Mouse (Mus musculus): ENCODE measurements around the gene Slc26a11.

Slc26a11 gene

DNA sequence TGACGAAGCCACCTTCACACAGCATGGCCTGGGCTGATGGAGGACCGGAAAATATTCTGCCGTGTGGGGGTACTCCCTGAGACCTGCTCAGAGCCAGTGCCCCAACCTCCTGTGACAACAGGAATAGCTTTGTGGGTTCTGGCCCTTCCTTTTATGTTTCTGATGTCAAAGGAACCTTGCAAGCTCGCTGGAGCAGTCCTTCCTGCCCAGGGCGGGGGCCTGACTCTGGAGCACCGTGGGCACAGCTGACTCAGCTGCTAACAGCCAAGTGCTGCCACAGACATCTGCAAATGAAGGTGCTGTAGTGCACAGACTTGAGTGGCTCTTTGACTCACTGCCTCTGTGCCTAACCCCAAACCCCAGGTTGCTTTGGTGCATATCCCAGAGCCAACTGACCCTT is 10.5 kb upstream of the Slc26a11 start:
- ChIA-PET POLR2A (interaction anchor here in 2 of 4 experiments (1.5 to 2.1 kb wide), 2 partner anchors 10 to 11 kb away, joined by 7 read pairs; partner anchors contain the start of genes Sgsh (in 2 of the 2) and Slc26a11 (in 2 of the 2)), CTCF (interaction anchor here in 1 of 4 experiments (0.5 kb wide), 1 partner anchor 84 kb away, joined by 4 read pairs; no protein-coding TSS in a partner anchor)

DNA sequence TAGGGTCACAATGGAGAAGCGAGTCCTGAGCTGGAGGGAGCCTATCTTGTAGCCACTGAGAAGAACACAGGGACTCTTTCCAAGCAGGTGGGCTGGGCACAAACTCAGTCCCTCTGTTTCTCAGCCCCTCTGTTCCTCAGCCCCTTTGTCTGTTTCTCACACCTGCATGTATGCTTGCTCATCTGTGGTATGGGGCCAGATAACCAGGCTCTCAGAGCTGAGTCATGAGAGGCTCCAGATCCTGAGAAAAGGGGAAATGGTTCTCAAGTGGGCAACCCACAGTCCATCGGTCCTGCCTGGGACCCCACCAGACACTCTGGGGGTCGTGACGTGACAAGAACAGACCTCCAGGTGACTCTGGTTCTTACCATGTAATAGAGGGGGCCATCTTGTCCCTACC is 8.2 kb upstream of the Slc26a11 start:
- ChIA-PET CTCF (no interaction called here), POLR2A (interaction anchor here in 2 of 4 experiments (0.6 to 1.6 kb wide), 3 partner anchors 12 to 32 kb away, joined by 3 to 4 read pairs (median 3); no protein-coding TSS in a partner anchor)

DNA sequence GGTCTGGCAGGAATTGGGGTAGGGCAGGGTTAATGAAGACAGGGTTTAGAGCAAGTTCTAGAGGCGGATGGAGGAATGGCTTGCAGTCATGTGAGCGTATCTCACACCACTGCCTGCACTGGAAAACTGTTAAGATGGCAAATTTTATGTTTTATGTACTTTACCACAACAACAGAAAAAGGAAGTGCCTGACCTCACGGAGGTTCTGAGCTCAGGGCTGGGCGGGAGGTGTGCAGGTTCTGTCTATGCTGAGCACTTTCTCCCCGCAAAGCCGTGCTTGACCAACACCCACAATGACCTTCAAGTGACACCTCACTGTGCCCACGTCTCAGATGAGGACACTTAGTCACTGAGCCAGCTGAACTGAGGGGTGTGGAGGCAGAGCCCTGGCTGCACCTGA is 3.2 kb upstream of the Slc26a11 start:
- ChIA-PET CTCF (interaction anchor here in 2 of 4 experiments (1.0 to 3.0 kb wide), 3 partner anchors 11 to 52 kb away, joined by 3 to 22 read pairs (median 4); no protein-coding TSS in a partner anchor), POLR2A (interaction anchor here in 2 of 4 experiments (0.6 to 1.3 kb wide), 5 partner anchors 23 to 53 kb away, joined by 3 to 4 read pairs (median 3); no protein-coding TSS in a partner anchor)

DNA sequence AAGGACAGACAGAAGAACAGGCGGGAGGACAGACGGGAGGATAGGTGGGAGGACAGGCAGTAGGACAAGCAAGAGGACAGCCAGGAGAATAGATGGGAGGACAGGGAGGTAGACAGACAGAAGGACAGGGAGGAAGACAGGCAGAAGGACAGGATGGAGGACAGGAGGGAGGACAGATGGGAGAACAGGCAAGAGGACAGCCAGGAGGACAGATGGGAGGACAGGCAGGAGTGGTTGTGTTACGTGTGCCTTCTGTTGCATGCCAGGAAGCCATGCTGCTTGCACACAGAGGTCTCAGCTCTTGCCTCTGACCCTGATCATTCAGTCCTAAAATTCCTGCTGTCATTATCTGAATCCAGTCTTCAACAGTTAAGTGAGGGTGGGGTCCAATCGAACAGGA is 1.4 kb upstream of the Slc26a11 start:
- ChIA-PET POLR2A (interaction anchor here in 2 of 4 experiments (1.4 to 2.0 kb wide), 2 partner anchors 12 to 48 kb away, joined by 4 to 6 read pairs; no protein-coding TSS in a partner anchor), CTCF (interaction anchor here in 1 of 4 experiments (0.5 kb wide), 1 partner anchor 171 kb away, joined by 3 read pairs; no protein-coding TSS in a partner anchor)

DNA sequence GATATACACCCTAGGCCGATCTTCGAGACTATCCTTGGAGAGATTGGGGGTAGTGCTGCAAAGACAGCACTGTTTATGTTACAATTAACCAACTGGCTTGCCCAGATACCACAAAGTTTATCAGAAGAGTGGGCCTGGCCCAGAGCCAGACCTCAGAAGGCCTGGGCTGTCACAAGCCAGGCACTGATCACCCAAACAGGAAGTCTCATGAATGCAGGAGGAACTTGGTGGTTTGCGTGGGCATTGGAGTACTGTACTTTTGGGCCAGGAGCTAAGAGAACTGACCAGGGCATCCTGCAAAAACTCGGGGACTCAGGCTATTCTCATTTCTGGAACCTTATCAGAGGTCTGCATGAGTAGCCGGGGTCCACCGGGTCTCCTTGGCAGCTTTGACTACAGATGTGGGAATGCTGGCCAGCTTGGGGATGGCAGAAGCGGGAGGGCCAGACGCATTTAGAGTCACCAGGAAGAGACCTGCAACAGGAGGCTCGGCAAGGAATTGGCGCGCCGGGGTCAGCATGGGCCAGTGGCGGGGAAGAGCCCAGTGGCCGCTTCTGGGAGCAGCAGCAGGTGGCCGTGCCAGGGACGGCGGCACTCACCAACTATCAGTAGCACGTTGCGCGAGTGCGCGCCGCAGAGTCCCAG is 437 bp upstream of the Slc26a11 start:
- CTCF ChIA-PET = interaction anchor here (0.5 to 1.5 kb wide), 7 partner anchors 8 to 554 kb away, joined by 3 to 4 read pairs (median 3); no protein-coding TSS in a partner anchor
- POLR2A ChIA-PET = interaction anchor here (0.5 to 2.2 kb wide), 18 partner anchors 10 to 588 kb away, joined by 3 to 8 read pairs (median 4); partner anchors contain the start of gene Baiap2 (in 1 of the 4)

DNA sequence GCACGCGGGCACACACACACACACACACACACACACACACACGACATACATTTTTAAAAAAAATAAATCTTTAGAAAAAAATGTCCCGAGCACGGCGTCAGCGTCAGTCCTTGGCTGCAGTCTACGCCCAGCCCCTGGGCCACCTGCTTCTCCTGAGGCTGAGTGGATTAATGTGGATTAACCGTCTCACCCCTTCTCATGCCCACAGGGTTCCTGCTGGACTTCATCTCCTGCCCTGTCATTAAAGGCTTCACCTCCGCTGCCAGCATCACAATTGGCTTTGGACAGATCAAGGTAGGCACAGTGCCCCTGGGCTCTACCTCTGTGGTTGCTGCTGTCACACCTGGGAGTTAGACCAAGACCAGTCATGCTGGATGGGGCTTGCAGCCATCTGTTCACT is 3.7 kb downstream of the Slc26a11 start:
- POLR2A ChIA-PET = interaction anchor here in 1 of 4 experiments (3.0 kb wide), 1 partner anchor 22 kb away, joined by 11 read pairs; no protein-coding TSS in a partner anchor
- CTCF ChIA-PET = interaction anchor here in 2 of 4 experiments (0.6 to 0.7 kb wide), 2 partner anchors 9 to 46 kb away, joined by 3 read pairs; no protein-coding TSS in a partner anchor

DNA sequence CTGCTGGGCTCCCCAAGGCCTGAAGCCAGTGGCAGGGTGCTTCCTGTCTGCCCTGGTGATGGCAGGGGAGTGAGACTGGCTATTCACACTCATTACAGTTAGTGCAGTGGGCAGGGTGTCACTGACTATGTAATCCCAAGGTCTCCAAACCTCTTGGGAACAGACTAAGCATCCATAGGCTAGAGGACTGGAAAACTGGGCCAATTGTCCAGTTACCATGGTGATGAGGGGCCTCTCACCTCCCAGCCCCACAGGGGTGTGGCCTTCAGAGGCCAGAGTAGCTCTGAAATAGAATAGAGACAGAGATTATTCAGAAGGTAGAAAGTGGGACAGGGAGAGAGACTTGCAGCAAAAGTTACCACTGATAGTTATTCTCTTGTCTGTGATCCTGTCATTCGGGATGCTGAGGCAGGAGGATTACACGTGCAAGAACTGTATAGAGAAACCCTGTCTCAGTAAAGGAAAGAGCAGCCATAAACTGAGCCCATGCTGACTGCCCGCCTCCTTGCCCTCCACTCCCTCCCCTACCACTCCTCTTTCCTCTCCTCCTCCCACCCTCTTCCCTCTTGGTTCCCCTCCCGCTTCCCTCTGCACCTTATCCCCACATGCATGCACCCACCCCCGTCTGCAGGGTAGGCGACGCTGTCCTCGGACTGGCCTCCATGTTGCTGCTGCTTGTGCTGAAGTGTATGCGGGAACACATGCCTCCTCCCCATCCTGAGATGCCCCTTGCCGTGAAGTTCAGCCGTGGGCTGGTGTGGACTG is 7.6 kb downstream of the Slc26a11 start:
- ChIA-PET CTCF (interaction anchor here (0.5 to 2.4 kb wide), 51 partner anchors 8 to 919 kb away, joined by 3 to 29 read pairs (median 4); partner anchors contain the start of genes Rnf213 (in 2 of the 4), Sgsh (in 2 of the 4), Slc26a11 (in 2 of the 4) and Endov (in 1 of the 4)), POLR2A (interaction anchor here (0.5 to 2.0 kb wide), 12 partner anchors 10 to 133 kb away, joined by 3 to 11 read pairs (median 4); partner anchors contain the start of gene Rnf213 (in 1 of the 4))

DNA sequence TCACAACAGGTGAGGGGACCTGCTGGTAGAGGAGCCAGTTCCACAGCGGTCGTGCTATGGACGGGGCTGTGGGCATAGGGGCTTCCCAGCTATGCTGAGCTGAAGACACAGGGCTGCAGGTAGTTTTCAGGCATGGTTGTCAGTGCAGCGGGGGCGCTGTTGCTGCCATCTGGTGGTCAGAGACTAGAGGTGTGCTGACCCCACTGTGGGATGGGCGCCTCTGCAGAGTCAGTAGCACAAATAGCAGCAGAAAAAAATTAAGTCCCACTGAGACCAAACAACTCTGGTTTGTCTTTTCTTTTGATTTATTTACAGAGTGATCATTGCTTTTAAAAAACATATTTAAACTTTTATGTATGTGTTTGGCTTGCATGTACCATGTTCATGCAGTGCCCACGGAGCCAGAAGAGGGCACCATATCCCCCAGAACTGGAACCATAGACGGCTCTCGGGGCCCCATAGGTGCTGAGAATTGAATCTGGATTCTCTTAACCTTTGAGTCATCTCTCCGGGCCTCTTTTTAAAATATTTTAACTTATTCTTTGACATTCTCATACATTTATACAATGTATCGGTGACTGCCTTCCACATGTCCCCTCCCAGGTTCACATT is 8.3 kb downstream of the Slc26a11 start:
- ChIA-PET CTCF (interaction anchor here (0.5 to 2.4 kb wide), 52 partner anchors 8 to 920 kb away, joined by 3 to 29 read pairs (median 4); partner anchors contain the start of genes Rnf213 (in 2 of the 4), Sgsh (in 2 of the 4), Slc26a11 (in 2 of the 4) and Gaa (in 1 of the 4)), POLR2A (interaction anchor here (0.5 to 2.0 kb wide), 9 partner anchors 9 to 133 kb away, joined by 3 to 11 read pairs (median 4); partner anchors contain the start of gene Rnf213 (in 1 of the 4))

DNA sequence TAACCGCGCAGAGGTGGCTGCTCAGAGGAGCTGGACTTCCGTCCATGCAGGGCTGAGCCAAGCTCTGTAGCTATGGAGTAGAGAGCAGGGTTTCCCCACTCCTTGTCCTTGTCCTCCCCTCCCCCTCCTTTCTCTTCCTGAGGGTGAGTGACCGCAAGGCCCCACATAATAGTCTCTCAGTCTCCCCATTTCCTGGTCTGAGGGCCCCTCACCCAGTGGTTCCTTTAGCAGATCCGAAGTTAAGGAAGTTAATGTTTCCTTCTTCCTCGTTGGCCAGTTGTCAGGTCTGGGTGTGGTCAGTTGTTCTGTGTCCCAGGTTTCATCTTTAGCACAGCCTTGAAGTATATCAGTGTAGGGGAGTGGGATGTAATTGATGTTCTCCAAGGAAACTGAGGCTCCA is 20.1 kb downstream of the Slc26a11 start:
- CTCF ChIA-PET = interaction anchor here in 3 of 4 experiments (0.7 to 1.5 kb wide), 4 partner anchors 12 to 263 kb away, joined by 3 to 5 read pairs (median 4); no protein-coding TSS in a partner anchor
- POLR2A ChIA-PET = no interaction called here

DNA sequence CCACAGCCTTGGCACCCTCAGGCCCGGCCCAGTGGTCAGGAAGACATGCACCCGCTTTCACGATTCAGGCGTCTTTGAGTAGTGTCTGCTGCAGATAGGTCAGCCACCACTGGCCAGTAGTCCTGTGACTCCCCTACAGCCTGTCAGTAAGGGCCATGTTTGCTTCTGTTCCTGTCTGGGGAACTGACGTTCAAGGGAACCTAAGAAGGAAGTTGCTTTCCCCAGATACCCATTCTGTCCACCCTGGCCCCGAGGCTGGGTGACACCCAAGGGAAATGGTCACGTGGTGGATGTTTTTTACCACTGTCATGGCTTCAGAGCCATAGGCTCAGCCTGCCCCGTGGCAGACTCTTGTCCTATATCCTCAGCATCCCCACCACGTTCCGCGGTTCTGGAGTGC is 22.0 kb downstream of the Slc26a11 start:
- ChIA-PET POLR2A (interaction anchor here in 2 of 4 experiments (1.5 to 9.6 kb wide), 3 partner anchors 14 to 63 kb away, joined by 3 to 121 read pairs (median 115); partner anchors contain the start of gene Rnf213 (in 2 of the 2)), CTCF (interaction anchor here in 1 of 4 experiments (0.6 to 0.8 kb wide), 2 partner anchors 125 to 756 kb away, joined by 3 read pairs; no protein-coding TSS in a partner anchor)

DNA sequence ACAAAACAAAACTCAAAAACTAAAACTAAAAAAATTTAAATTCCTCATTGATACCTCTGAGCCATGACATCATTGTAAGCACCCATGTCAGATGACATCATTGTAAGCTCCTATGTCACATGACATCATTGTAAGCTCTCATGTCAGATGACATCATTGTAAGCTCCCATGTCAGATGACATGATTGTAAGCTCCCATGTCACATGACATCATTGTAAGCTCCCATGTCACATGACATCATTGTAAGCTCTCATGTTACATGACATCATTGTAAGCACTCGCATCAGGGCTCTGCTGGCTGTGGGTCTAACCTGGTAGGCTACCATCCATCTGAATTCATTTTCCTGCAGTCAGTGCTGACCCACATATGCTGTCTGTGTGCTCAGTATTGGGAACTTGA is 23.2 kb downstream of the Slc26a11 start:
- ChIA-PET CTCF (interaction anchor here in 2 of 4 experiments (0.8 to 2.0 kb wide), 3 partner anchors 15 to 335 kb away, joined by 3 to 5 read pairs (median 4); no protein-coding TSS in a partner anchor), POLR2A (interaction anchor here in 3 of 4 experiments (0.6 to 9.6 kb wide), 13 partner anchors 9 to 437 kb away, joined by 3 to 121 read pairs (median 4); partner anchors contain the start of genes Rnf213 (in 3 of the 3), Sgsh (in 1 of the 3) and Slc26a11 (in 1 of the 3))

DNA sequence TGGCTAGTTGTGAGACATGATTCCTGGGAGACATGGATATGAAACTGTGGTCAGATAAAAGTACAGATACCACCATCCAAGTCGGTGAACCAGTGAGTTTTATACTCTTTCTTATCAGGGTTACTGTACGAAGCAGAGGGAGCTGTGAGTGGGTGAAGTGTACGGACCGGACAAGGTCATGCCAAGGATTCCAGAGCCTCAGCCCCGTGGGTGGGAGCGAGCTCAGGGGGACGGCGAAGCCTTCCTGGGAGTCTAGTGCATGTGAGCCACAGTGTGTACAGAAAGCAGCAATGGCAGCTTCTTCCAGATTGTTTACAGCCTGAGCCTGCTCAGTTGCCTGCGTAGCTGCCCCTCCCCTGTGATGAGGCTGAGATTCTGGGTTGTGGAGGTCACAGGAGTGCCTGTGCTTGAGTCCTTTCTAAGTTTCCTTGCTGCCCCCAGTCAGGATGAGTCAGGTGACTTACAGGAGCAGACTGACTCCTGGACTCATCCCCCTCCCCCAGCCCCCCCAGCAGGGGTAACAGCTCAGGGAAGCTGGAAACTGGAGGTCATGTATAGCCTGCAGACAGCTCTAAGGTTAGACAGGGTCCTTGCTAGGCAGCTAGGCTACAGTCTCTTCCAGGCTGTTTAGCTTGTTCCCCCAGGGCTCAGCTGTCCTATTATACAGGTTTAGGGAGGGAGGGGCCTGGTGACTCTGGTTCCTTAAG is 26.4 kb downstream of the Slc26a11 start:
- ChIA-PET CTCF (interaction anchor here (0.6 to 2.5 kb wide), 9 partner anchors 10 to 543 kb away, joined by 3 to 10 read pairs (median 5); partner anchors contain the start of gene Rnf213 (in 1 of the 4)), POLR2A (interaction anchor here in 3 of 4 experiments (0.6 to 9.6 kb wide), 47 partner anchors 8 to 561 kb away, joined by 3 to 121 read pairs (median 4); partner anchors contain the start of genes Rnf213 (in 3 of the 3), Sgsh (in 3 of the 3), Slc26a11 (in 3 of the 3) and Baiap2 (in 2 of the 3))

DNA sequence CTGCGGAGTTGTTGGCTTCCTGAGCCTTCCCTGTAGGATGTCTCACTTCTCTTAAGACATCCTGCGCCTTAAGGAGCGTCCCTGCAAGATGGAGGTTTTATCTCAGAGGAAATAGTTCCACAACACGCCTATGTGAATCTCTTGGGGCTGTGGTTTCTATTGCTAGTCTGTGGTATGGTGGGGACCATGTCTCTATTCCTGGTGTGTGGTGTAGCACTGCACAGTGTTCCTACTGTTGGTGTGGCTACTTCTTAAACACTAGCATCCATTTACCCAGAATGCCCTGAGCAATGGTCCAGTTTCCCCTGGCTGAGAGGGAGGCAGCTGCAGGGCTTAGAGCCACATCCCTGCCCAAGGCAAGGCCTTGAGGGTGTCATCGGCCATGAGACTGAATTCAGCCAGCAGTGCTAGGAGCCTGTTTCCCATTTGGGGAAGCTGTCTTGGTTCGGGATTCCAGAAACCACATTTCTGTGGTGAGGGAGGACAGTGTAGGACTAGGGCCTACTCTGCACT is 27.0 kb downstream of the Slc26a11 start:
- POLR2A ChIA-PET = interaction anchor here in 3 of 4 experiments (0.6 to 9.6 kb wide), 44 partner anchors 8 to 560 kb away, joined by 3 to 121 read pairs (median 4); partner anchors contain the start of genes Rnf213 (in 3 of the 3), Baiap2 (in 2 of the 3), Sgsh (in 2 of the 3) and Slc26a11 (in 2 of the 3)
- CTCF ChIA-PET = interaction anchor here (0.6 to 2.5 kb wide), 10 partner anchors 9 to 542 kb away, joined by 3 to 10 read pairs (median 4); partner anchors contain the start of gene Rnf213 (in 1 of the 4)

DNA sequence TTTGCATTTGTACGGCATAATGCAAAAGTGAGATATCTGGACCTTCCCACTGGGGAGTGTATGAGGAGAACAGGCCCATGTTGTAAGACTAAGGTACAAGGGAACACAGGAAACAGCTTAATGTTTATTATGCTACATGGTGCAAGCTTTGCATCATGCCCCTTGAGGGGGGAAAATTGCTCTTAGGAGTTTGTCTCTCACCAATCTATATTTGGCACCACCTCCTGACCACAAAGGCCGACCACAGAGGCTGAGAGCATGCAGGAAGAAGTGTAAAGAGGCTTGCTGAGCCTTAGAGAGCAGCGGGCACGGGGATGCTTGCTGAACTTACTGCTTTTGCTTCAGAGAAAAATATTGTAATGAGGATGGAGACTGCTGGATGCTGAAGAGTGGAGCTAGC is 29.5 kb downstream of the Slc26a11 start:
- POLR2A ChIA-PET = interaction anchor here in 2 of 4 experiments (0.8 to 9.6 kb wide), 4 partner anchors 6 to 117 kb away, joined by 3 to 115 read pairs (median 3); partner anchors contain the start of genes Gaa (in 1 of the 2) and Rnf213 (in 1 of the 2)
- CTCF ChIA-PET = no interaction called here

DNA sequence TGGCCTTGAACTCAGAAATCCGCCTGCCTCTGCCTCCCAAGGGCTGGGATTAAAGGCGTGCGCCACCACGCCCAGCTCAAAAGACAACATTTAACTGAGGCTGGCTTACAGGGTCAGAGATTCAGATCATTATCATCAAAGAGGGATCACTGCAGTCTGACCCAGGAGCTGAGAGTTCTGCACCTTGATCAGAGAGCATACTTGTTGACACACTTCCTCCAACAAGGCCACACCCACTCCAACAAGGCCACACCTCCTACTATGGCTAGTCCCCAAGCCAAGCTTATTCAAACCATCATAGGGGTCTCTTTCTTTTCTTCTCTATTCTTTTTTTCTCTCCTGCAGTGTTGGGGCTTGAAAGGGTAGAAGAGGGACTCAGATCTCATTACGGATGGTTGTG is 30.9 kb downstream of the Slc26a11 start:
- CTCF ChIA-PET = interaction anchor here in 3 of 4 experiments (0.6 to 2.2 kb wide), 9 partner anchors 18 to 920 kb away, joined by 3 to 7 read pairs (median 3); no protein-coding TSS in a partner anchor

DNA sequence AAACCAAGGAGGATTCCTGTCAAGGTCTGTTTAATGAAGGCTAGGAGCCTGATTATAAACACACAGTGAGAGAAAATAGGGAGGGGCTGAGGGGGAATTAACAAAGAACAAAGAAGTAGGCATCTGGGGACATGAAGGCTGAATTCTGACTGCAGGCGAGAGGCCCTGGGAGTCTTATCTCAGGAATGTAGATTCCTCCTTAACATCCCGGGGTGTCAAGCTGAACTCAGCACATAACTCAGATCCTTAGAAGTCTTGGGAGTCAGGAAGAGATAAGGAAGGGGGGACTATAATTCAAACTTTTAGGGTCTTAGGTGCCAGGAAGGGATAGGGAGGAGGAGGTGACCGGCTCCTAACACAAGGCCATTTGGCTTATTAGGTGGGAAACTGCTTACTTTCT is 31.9 kb downstream of the Slc26a11 start:
- POLR2A ChIA-PET = interaction anchor here in 3 of 4 experiments (0.6 to 8.5 kb wide), 8 partner anchors 7 to 100 kb away, joined by 3 to 121 read pairs (median 5); no protein-coding TSS in a partner anchor
- CTCF ChIA-PET = interaction anchor here in 2 of 4 experiments (1.0 to 2.2 kb wide), 3 partner anchors 17 to 181 kb away, joined by 5 to 7 read pairs (median 7); no protein-coding TSS in a partner anchor

More for the DNA sequence above, 30.9 kb downstream of the Slc26a11 start:
- POLR2A ChIA-PET = interaction anchor here in 2 of 4 experiments (0.7 to 1.5 kb wide), 14 partner anchors 10 to 556 kb away, joined by 3 to 6 read pairs (median 3); partner anchors contain the start of genes Baiap2 (in 1 of the 2), Sgsh (in 1 of the 2) and Slc26a11 (in 1 of the 2)

Measured in embryonic stem cell, embryonic (primary cell).